Mouse (Mus musculus) embryonic facial prominence, embryonic 12.5 days (tissue): Measurements from ENCODE around the gene Csnk1g1. TPM values are rescaled to one million over a fixed set of nuclear protein-coding genes. Genes with fewer than 3 reads are reported as not detected.
A peak's percentile ranks its signal among the peaks of the same experiment; 100 is the strongest.

Experiments used
- ATAC-seq: fragments of 200-750 bp; cut with Nextera tagmentation; 2 replicates; pipeline ENCODE4 v1.8.0; 2017; ENCODE audit not compliant: insufficient number of reproducible peaks, insufficient read depth, low FRiP score, low TSS enrichment
- H3K27ac ChIP-seq: fragments of 300-500 bp; sonication (generic); 2 replicates; pipeline ENCODE4 v1.5.1; 2016; ENCODE audit warnings: mild to moderate bottlenecking
- H3K27me3 ChIP-seq: fragments of 300-500 bp; sonication (generic); 2 replicates; pipeline ENCODE4 v1.6.1; 2016; ENCODE audit warnings: mild to moderate bottlenecking, moderate library complexity
- H3K36me3 ChIP-seq: fragments of 300-500 bp; sonication (generic); 2 replicates; pipeline ENCODE4 v1.6.1; 2016; ENCODE audit warnings: mild to moderate bottlenecking
- H3K4me1 ChIP-seq: fragments of 300-500 bp; sonication (generic); 2 replicates; pipeline ENCODE4 v1.6.1; 2016
- H3K4me2 ChIP-seq: fragments of 300-500 bp; sonication (generic); replicated peaks from 2 replicates; pipeline ENCODE4 v1.6.1; 2016; ENCODE audit warnings: mild to moderate bottlenecking, moderate library complexity
- H3K4me3 ChIP-seq: fragments of 300-500 bp; sonication (generic); 2 replicates; pipeline ENCODE4 v1.5.1; 2016; ENCODE audit warnings: mild to moderate bottlenecking
- H3K9ac ChIP-seq: fragments of 300-500 bp; sonication (generic); 2 replicates; pipeline ENCODE4 v1.6.1; 2016; ENCODE audit warnings: mild to moderate bottlenecking, moderate library complexity
- H3K9me3 ChIP-seq: fragments of 300-500 bp; sonication (generic); 2 replicates; pipeline ENCODE4 v1.6.1; 2016; ENCODE audit warnings: mild to moderate bottlenecking, moderate library complexity
- WGBS: fragments of 180-500 bp; shearing (Covaris S2); methylation state at CpG from one replicate; pipeline ENCODE4 v1.1.7; 2016; 5-methylcytosine and 5-hydroxymethylcytosine counted together
- polyA plus RNA-seq: library from polyadenylated mRNA; unstranded; fragments of >200 nt; fragmentation: Nextera tagmentation; extraction: Ambion mirVana; gene quantifications from 2 replicates; pipeline ENCODE4 v1.2.1, GENCODE M21; 2016

Csnk1g1 gene
- polyA plus RNA-seq, 1 experiment from 2014 or later: 19.3 TPM

GRCm38 (mm10) chr9:66070151-66070550 is 161.4 kb downstream of the Csnk1g1 start:
- no peak overlapping the region for H3K9ac ChIP-seq
- H3K4me1 ChIP-seq: peaks cover 7% of the 10 kb centered on the region
- H3K4me2 ChIP-seq: no peak overlapping the region
- H3K36me3 ChIP-seq: peaks cover 22% of the 10 kb centered on the region
- H3K9me3 ChIP-seq: 0 out of 2 replicates have a peak, but pooled peaks cover 7% of the 10 kb centered on the region
- ATAC-seq: no peak
- H3K27ac ChIP-seq: no peak overlapping the region
- 87% methylated on average over 5 of the region's 5 CpGs for WGBS
- H3K27me3 ChIP-seq: peaks cover 29% of the 10 kb centered on the region
- no peak overlapping the region for H3K4me3 ChIP-seq

- Histone ChIP-seq H3K27me3 (peaks cover 20% of the 10 kb centered on the region), H3K36me3 (no peaks in the 10 kb centered on the region)
- WGBS: 88% methylated on average over 7 of the region's 7 CpGs
These were observed 164.0 kb downstream of the Csnk1g1 start for GRCm38 (mm10) chr9:66072754-66073153.

GRCm38 (mm10) chr9:66078072-66078471 is 169.3 kb downstream of the Csnk1g1 start:
- Histone ChIP-seq H3K4me2 (peak overlapping the region; percentile 35), H3K4me1 (peaks cover 9% of the 10 kb centered on the region), H3K9ac (no peak overlapping the region), H3K9me3 (0 out of 2 replicates have a peak, but pooled peaks cover 7% of the 10 kb centered on the region), H3K27ac (peak overlapping the region; percentile 75), H3K27me3 (no peaks in the 10 kb centered on the region), H3K36me3 (no peaks in the 10 kb centered on the region), H3K4me3 (no peak overlapping the region)
- 45% methylated on average over 3 of the region's 3 CpGs for WGBS
- no peak for ATAC-seq

More at GRCm38 (mm10) chr9:66072754-66073153, 164.0 kb downstream of the Csnk1g1 start:
- H3K4me3 ChIP-seq: no peak overlapping the region
- no peak overlapping the region for H3K9ac ChIP-seq
- no peak for ATAC-seq
- 0 out of 2 replicates have a peak, but pooled peaks cover 7% of the 10 kb centered on the region for H3K9me3 ChIP-seq
- no peak overlapping the region for H3K4me2 ChIP-seq
- peaks cover 7% of the 10 kb centered on the region for H3K4me1 ChIP-seq
- H3K27ac ChIP-seq: no peak overlapping the region

- no peaks in the 10 kb centered on the region for H3K27me3 ChIP-seq
- WGBS: 5% methylated on average over 14 of the region's 14 CpGs
- H3K27ac ChIP-seq: peak overlapping the region; percentile 75
- peaks cover 9% of the 10 kb centered on the region for H3K4me1 ChIP-seq
- H3K4me3 ChIP-seq: no peak overlapping the region
- H3K9ac ChIP-seq: no peak overlapping the region
- H3K9me3 ChIP-seq: 0 out of 2 replicates have a peak, but pooled peaks cover 7% of the 10 kb centered on the region
- peak overlapping the region; percentile 35 for H3K4me2 ChIP-seq
- no peaks in the 10 kb centered on the region for H3K36me3 ChIP-seq
- ATAC-seq: 0 out of 2 replicates have a peak, but pooled peaks have one; percentile 35
These were observed 169.8 kb downstream of the Csnk1g1 start for GRCm38 (mm10) chr9:66078493-66078892.

- no peak overlapping the region for H3K4me3 ChIP-seq
- no peak overlapping the region for H3K4me2 ChIP-seq
- H3K27me3 ChIP-seq: no peaks in the 10 kb centered on the region
- no peak overlapping the region for H3K27ac ChIP-seq
- peaks cover 9% of the 10 kb centered on the region for H3K4me1 ChIP-seq
- H3K36me3 ChIP-seq: no peaks in the 10 kb centered on the region
- 72% methylated on average over 3 of the region's 3 CpGs for WGBS
- no peaks in the 10 kb centered on the region for H3K9me3 ChIP-seq
- no peak for ATAC-seq
- no peak overlapping the region for H3K9ac ChIP-seq
These were observed 172.2 kb downstream of the Csnk1g1 start for GRCm38 (mm10) chr9:66080804-66081459.

GRCm38 (mm10) chr9:66081999-66082398 is 173.3 kb downstream of the Csnk1g1 start:
- ATAC-seq: no peak
- Histone ChIP-seq H3K4me2 (no peak overlapping the region), H3K4me1 (peaks cover 9% of the 10 kb centered on the region), H3K27ac (no peak overlapping the region), H3K4me3 (no peak overlapping the region), H3K27me3 (no peaks in the 10 kb centered on the region), H3K9ac (no peak overlapping the region), H3K36me3 (peaks cover under 1% of the 10 kb centered on the region; the same call in 1 of the 2 replicates), H3K9me3 (no peaks in the 10 kb centered on the region)
- WGBS: 82% methylated on average over 4 of the region's 4 CpGs

- no peak for ATAC-seq
- no peaks in the 10 kb centered on the region for H3K9me3 ChIP-seq
- 91% methylated on average over 3 of the region's 3 CpGs for WGBS
- peaks cover 21% of the 10 kb centered on the region for H3K36me3 ChIP-seq
- H3K4me2 ChIP-seq: no peak overlapping the region
- H3K27me3 ChIP-seq: no peaks in the 10 kb centered on the region
- H3K4me3 ChIP-seq: no peak overlapping the region
- H3K9ac ChIP-seq: no peak overlapping the region
- 0 out of 2 replicates have a peak, but pooled peaks cover 5% of the 10 kb centered on the region for H3K4me1 ChIP-seq
- H3K27ac ChIP-seq: no peak overlapping the region
These were observed 175.4 kb downstream of the Csnk1g1 start for GRCm38 (mm10) chr9:66084171-66084570.

GRCm38 (mm10) chr9:66087062-66087461 is 178.3 kb downstream of the Csnk1g1 start:
- H3K36me3 ChIP-seq: peaks cover 46% of the 10 kb centered on the region
- H3K4me3 ChIP-seq: no peak overlapping the region
- ATAC-seq: no peak
- no peak overlapping the region for H3K27ac ChIP-seq
- H3K27me3 ChIP-seq: no peaks in the 10 kb centered on the region
- no peaks in the 10 kb centered on the region for H3K9me3 ChIP-seq
- H3K4me2 ChIP-seq: no peak overlapping the region
- WGBS: 95% methylated on average over 7 of the region's 7 CpGs
- no peak overlapping the region for H3K9ac ChIP-seq
- H3K4me1 ChIP-seq: 0 out of 2 replicates have a peak, but pooled peaks cover 5% of the 10 kb centered on the region

GRCm38 (mm10) chr9:66088411-66088810 is 179.7 kb downstream of the Csnk1g1 start:
- peaks cover 60% of the 10 kb centered on the region for H3K36me3 ChIP-seq
- no peak overlapping the region for H3K9ac ChIP-seq
- H3K4me1 ChIP-seq: peaks cover 11% of the 10 kb centered on the region; the same call in 1 of the 2 replicates
- no peaks in the 10 kb centered on the region for H3K9me3 ChIP-seq
- 30% methylated on average over 4 of the region's 4 CpGs for WGBS
- no peak overlapping the region for H3K4me2 ChIP-seq
- H3K27ac ChIP-seq: no peak overlapping the region; the same call in 1 of the 2 replicates
- H3K4me3 ChIP-seq: no peak overlapping the region
- no peak for ATAC-seq
- H3K27me3 ChIP-seq: no peaks in the 10 kb centered on the region

- Histone ChIP-seq H3K27me3 (no peaks in the 10 kb centered on the region), H3K9ac (no peak overlapping the region), H3K4me2 (no peak overlapping the region), H3K27ac (0 out of 2 replicates have a peak overlapping the region, but pooled peaks have one; percentile 4), H3K4me3 (no peak overlapping the region), H3K9me3 (no peaks in the 10 kb centered on the region), H3K4me1 (peaks cover 11% of the 10 kb centered on the region; the same call in 1 of the 2 replicates), H3K36me3 (peaks cover 81% of the 10 kb centered on the region)
- ATAC-seq: no peak
- WGBS: 89% methylated on average over 13 of the region's 13 CpGs
These were observed 182.0 kb downstream of the Csnk1g1 start for GRCm38 (mm10) chr9:66090593-66091244.

GRCm38 (mm10) chr9:66091327-66092231 is 182.9 kb downstream of the Csnk1g1 start:
- no peak for ATAC-seq
- Histone ChIP-seq H3K4me3 (no peak overlapping the region), H3K9ac (no peak overlapping the region), H3K27me3 (no peaks in the 10 kb centered on the region), H3K9me3 (no peaks in the 10 kb centered on the region), H3K4me1 (peaks cover 11% of the 10 kb centered on the region; the same call in 1 of the 2 replicates), H3K4me2 (no peak overlapping the region), H3K36me3 (peaks cover 86% of the 10 kb centered on the region), H3K27ac (peak overlapping the region; percentile 54)
- 63% methylated on average over 6 of the region's 6 CpGs for WGBS
